Mouse (Mus musculus): ENCODE data around the gene Agrn. TPM values are rescaled to one million over a fixed set of nuclear protein-coding genes. Genes with fewer than 3 reads are reported as not detected.
"Not testable (repeated sequence)": the region's sequence is repeated elsewhere in the genome, so short reads cannot be mapped to it uniquely, and the experiment has no call there.

The Agrn gene
- total RNA-seq, 2 experiments from 2014 or later, result 22.9 to 26.7 TPM

GRCm38 (mm10) chr4:156177630-156178029 is 19.7 kb downstream of the Agrn start:
- ATAC-seq (replicated peaks; ENCODE audit: low FRiP score, poor library complexity, severe bottlenecking), result no peak

GRCm38 (mm10) chr4:156171828-156172227 is 25.5 kb downstream of the Agrn start:
- no peak for ATAC-seq (replicated peaks; ENCODE audit: low FRiP score, poor library complexity, severe bottlenecking)

- no peak for ATAC-seq (replicated peaks; ENCODE audit: low FRiP score, poor library complexity, severe bottlenecking)
Observed at GRCm38 (mm10) chr4:156169129-156169528, 28.2 kb downstream of the Agrn start.

- ATAC-seq (replicated peaks; ENCODE audit: low FRiP score, poor library complexity, severe bottlenecking), result no peak
Observed at GRCm38 (mm10) chr4:156168611-156169010, 28.7 kb downstream of the Agrn start.

- ATAC-seq (replicated peaks; ENCODE audit: low FRiP score, poor library complexity, severe bottlenecking), result peak; percentile 58
Observed at GRCm38 (mm10) chr4:156166477-156166876, 30.8 kb downstream of the Agrn start.

- ATAC-seq (replicated peaks; ENCODE audit: low FRiP score, poor library complexity, severe bottlenecking), result no peak
Observed at GRCm38 (mm10) chr4:156154771-156155170, 42.5 kb downstream of the Agrn start.

- ATAC-seq (replicated peaks; ENCODE audit: low FRiP score, poor library complexity, severe bottlenecking), result not testable (repeated sequence)
Observed at GRCm38 (mm10) chr4:156150887-156151286, 46.4 kb downstream of the Agrn start.

- ATAC-seq (replicated peaks; ENCODE audit: low FRiP score, poor library complexity, severe bottlenecking), result no peak
Observed at GRCm38 (mm10) chr4:156136285-156137100, 60.8 kb downstream of the Agrn start.

GRCm38 (mm10) chr4:156135801-156136200 is 61.5 kb downstream of the Agrn start:
- no peak; the same call in 1 of the 2 replicates for ATAC-seq (replicated peaks; ENCODE audit: low FRiP score, poor library complexity, severe bottlenecking)

GRCm38 (mm10) chr4:156135112-156135511 is 62.2 kb downstream of the Agrn start:
- ATAC-seq (replicated peaks; ENCODE audit: low FRiP score, poor library complexity, severe bottlenecking), result no peak

- no peak for ATAC-seq (replicated peaks; ENCODE audit: low FRiP score, poor library complexity, severe bottlenecking)
Observed at GRCm38 (mm10) chr4:156133943-156134605, 63.2 kb downstream of the Agrn start.

- ATAC-seq (replicated peaks; ENCODE audit: low FRiP score, poor library complexity, severe bottlenecking), result no peak
Observed at GRCm38 (mm10) chr4:156133334-156133733, 64.0 kb downstream of the Agrn start.

- ATAC-seq (replicated peaks; ENCODE audit: low FRiP score, poor library complexity, severe bottlenecking), result no peak
Observed at GRCm38 (mm10) chr4:156130940-156131339, 66.3 kb downstream of the Agrn start.

GRCm38 (mm10) chr4:156130436-156130835 is 66.9 kb downstream of the Agrn start, which contains the start of gene Rnf223:
Rnf223 (plus strand) TSS chr4:156130513.
- no peak for ATAC-seq (replicated peaks; ENCODE audit: low FRiP score, poor library complexity, severe bottlenecking)

GRCm38 (mm10) chr4:156128746-156129145 is 68.5 kb downstream of the Agrn start:
- no peak for ATAC-seq (replicated peaks; ENCODE audit: low FRiP score, poor library complexity, severe bottlenecking)

GRCm38 (mm10) chr4:156126841-156127240 is 70.4 kb downstream of the Agrn start:
- ATAC-seq (replicated peaks; ENCODE audit: low FRiP score, poor library complexity, severe bottlenecking), result 0 out of 2 replicates have a peak, but pooled peaks have one; percentile 31

- no peak for ATAC-seq (replicated peaks; ENCODE audit: low FRiP score, poor library complexity, severe bottlenecking)
Observed at GRCm38 (mm10) chr4:156125393-156125792, 71.9 kb downstream of the Agrn start.

GRCm38 (mm10) chr4:156124077-156124476 is 73.2 kb downstream of the Agrn start:
- no peak for ATAC-seq (replicated peaks; ENCODE audit: low FRiP score, poor library complexity, severe bottlenecking)
